Mouse (Mus musculus): ENCODE measurements around the gene Dgcr6.
A peak's percentile ranks its signal among the peaks of the same experiment; 100 is the strongest.
"Not testable (repeated sequence)": the region's sequence is repeated elsewhere in the genome, so short reads cannot be mapped to it uniquely, and the experiment has no call there.

Gene Dgcr6

GRCm38 (mm10) chr16:18052731-18053202 lies at the start of gene Dgcr6:
TSS of gene Dgcr6 (plus strand) at chr16:18052860.
- peak; percentile 48 for DNase-seq (ENCODE audit: low read depth, low spot score)

GRCm38 (mm10) chr16:18004589-18004988 lies 48.1 kb upstream of the Dgcr6 start:
- DNase-seq (ENCODE audit: low read depth, low spot score) = no peak

- no peak for DNase-seq (ENCODE audit: low read depth, low spot score)
These were observed 45.6 kb upstream of the Dgcr6 start for GRCm38 (mm10) chr16:18007083-18007482.

- no peak for DNase-seq (ENCODE audit: low read depth, low spot score)
These were observed 41.6 kb upstream of the Dgcr6 start for GRCm38 (mm10) chr16:18011101-18011500.

GRCm38 (mm10) chr16:18016482-18016881 lies 36.2 kb upstream of the Dgcr6 start:
- not testable (repeated sequence) for DNase-seq (ENCODE audit: low read depth, low spot score)

GRCm38 (mm10) chr16:18022780-18023557 lies 29.7 kb upstream of the Dgcr6 start:
- DNase-seq (ENCODE audit: low read depth, low spot score) = no peak

GRCm38 (mm10) chr16:18027371-18027770 lies 25.3 kb upstream of the Dgcr6 start:
- DNase-seq (ENCODE audit: low read depth, low spot score) = no peak

- DNase-seq (ENCODE audit: low read depth, low spot score) = no peak
These were observed 20.9 kb upstream of the Dgcr6 start for GRCm38 (mm10) chr16:18031752-18032151.

GRCm38 (mm10) chr16:18033289-18033688 lies 19.4 kb upstream of the Dgcr6 start:
- no peak for DNase-seq (ENCODE audit: low read depth, low spot score)

- no peak for DNase-seq (ENCODE audit: low read depth, low spot score)
These were observed 18.4 kb upstream of the Dgcr6 start for GRCm38 (mm10) chr16:18034286-18034685.

- peak; percentile 65 for DNase-seq (ENCODE audit: low read depth, low spot score)
These were observed 16.2 kb upstream of the Dgcr6 start for GRCm38 (mm10) chr16:18036425-18036955.

GRCm38 (mm10) chr16:18037025-18037424 lies 15.6 kb upstream of the Dgcr6 start:
- DNase-seq (ENCODE audit: low read depth, low spot score) = no peak

GRCm38 (mm10) chr16:18044991-18045390 lies 7.7 kb upstream of the Dgcr6 start:
- DNase-seq (ENCODE audit: low read depth, low spot score) = no peak

GRCm38 (mm10) chr16:18047660-18048059 lies 5.0 kb upstream of the Dgcr6 start:
- DNase-seq (ENCODE audit: low read depth, low spot score) = peak; percentile 52

- no peak for DNase-seq (ENCODE audit: low read depth, low spot score)
These were observed 4.6 kb upstream of the Dgcr6 start for GRCm38 (mm10) chr16:18048071-18048470.

GRCm38 (mm10) chr16:18052322-18052721 lies 338 bp upstream of the Dgcr6 start:
- DNase-seq (ENCODE audit: low read depth, low spot score) = no peak

- no peak for DNase-seq (ENCODE audit: low read depth, low spot score)
These were observed 3.6 kb downstream of the Dgcr6 start for GRCm38 (mm10) chr16:18056215-18056614.

- DNase-seq (ENCODE audit: low read depth, low spot score) = no peak
These were observed 5.7 kb downstream of the Dgcr6 start for GRCm38 (mm10) chr16:18058331-18058731.

- no peak for DNase-seq (ENCODE audit: low read depth, low spot score)
These were observed 6.6 kb downstream of the Dgcr6 start for GRCm38 (mm10) chr16:18059243-18059642.

GRCm38 (mm10) chr16:18061201-18061600 lies 8.5 kb downstream of the Dgcr6 start:
- no peak for DNase-seq (ENCODE audit: low read depth, low spot score)

- DNase-seq (ENCODE audit: low read depth, low spot score) = peak; percentile 91
These were observed 13.7 kb downstream of the Dgcr6 start for GRCm38 (mm10) chr16:18066060-18067009.

Measured in CD4-positive helper T cell, adult 2 months (primary cell).